Mouse (Mus musculus) kidney, postnatal 25 days (tissue): ENCODE data around the gene Gm4788.
A peak's percentile ranks its signal among the peaks of the same experiment; 100 is the strongest.
"Not testable (repeated sequence)": the region's sequence is repeated elsewhere in the genome, so short reads cannot be mapped to it uniquely, and the experiment has no call there.

Experiments used
- DNase-seq, 2 experiments: peaks; one replicate each; pipeline ENCODE4 v3.0.0; 2021; ENCODE audit warnings: mixed read lengths in 2 of 2

Gm4788 gene

DNA sequence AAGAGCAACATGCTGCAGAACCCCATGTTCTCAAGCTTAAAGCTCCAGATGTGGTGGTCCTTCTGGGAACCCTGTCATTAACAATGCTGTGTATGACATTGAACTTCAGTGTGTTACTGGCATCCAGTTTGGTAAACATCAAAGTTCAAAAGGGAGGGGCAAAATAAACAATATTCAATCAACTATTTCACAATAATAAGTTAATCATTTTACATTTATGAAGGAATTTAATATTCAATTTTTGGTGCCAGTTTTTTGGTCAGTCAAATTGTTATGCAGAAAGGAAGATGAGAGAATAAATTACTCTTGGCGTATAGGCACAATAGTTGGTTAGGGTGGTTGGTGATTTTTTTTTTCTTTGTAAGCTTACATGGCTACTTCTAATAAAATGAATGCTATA, at the start of gene Gm4788:
Gene Gm4788, minus strand, starts transcription at position 101 of the 400 bp plus-strand sequence.
- DNase-seq, result no peak

DNA sequence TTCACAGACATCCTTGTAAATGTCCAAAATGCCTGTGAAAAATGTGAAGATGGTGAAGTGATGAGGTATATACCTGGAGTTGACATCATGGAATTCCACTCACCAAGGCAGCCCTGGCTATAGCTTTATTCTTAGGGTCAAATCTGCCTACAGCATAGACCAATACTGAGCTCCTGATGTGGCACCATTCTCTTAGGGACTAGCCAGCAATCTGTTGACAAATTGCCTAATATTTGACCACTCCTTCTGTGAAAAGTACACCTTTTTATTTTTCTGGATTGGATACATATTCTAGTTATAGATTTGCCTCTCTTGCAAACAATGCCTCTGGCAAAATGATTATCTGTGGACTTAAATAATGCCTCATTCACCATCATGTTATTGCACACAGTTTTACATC, 27.6 kb upstream of the Gm4788 start:
- DNase-seq, result no peak

DNA sequence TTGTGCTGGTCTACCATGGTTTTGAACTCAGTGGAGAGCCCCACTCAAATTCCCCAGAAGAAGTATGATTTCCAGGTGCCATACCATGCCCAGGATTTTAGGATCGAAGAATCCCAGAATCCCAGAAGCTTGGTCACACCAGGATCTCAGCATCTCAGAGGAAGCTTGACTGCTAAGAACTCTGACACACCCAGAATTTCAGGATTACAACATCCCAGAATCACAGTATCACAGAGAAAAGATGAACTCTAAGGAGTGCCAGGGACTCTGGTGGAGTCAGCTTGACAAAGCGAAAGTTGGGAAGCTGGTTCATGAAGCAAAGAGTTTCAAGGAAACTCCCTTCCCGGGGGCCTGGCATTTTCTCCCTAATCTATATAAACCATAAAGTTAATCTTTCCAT, 11.1 kb downstream of the Gm4788 start:
- not testable (repeated sequence) for DNase-seq

DNA sequence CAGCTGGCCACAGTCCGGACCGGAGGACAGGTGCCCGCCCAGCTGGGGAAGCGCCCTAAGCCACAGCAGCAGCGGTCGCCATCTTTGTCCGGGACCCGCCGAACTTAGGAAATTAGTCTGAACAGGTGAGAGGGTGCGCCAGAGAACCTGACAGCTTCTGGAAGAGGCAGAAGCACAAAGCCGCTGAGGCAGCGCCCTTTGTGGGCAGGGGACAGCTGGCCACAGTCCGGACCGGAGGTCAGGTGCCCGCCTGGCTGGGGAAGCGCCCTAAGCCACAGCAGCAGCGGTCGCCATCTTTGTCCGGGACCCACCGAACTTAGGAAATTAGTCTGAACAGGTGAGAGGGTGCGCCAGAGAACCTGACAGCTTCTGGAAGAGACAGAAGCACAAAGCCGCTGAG, 64.4 kb downstream of the Gm4788 start:
- not testable (repeated sequence) for DNase-seq

DNA sequence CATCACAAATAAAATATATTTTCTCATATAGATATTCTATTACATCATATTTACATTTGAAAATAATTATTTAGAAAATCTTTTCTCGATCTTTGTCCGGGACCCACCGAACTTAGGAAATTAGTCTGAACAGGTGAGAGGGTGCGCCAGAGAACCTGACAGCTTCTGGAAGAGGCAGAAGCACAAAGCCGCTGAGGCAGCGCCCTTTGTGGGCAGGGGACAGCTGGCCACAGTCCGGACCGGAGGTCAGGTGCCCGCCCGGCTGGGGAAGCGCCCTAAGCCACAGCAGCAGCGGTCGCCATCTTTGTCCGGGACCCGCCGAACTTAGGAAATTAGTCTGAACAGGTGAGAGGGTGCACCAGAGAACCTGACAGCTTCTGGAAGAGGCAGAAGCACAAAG, 64.8 kb downstream of the Gm4788 start:
- DNase-seq, result not testable (repeated sequence)

DNA sequence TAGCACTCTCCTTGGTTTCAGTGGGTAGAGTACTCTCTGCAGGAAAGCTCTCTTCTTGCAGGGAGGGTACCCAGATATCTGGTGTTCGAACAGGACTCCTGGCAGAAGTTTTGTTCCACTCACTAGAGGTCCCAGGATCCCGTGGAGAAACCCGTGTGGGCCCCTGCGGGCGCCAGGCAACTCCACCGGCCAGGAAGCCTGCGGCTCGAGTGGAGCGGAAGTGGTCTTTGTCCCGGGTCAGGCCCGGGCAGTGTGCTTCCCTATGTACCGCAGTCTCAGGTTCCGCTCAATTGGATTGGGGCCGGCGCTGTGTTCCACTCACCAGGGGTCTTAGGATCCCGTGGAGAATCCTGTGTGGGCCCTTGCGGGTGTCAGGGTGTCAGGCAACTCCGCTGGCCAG, 131.1 kb downstream of the Gm4788 start:
- DNase-seq, result peak in 1 of 2 experiments; percentile 21
